Mouse (Mus musculus): ENCODE data around the gene Snx25. TPM values are rescaled to one million over a fixed set of nuclear protein-coding genes. Genes with fewer than 3 reads are reported as not detected.

Snx25 gene
- polyA plus RNA-seq, 1 experiment from 2014 or later = 4.8 TPM

GRCm38 (mm10) chr8:46010306-46010705 lies 141.7 kb downstream of the Snx25 start:
- peak overlapping the region; percentile 27 for H3K9ac ChIP-seq (ENCODE audit: low read length)
- H3K4me2 ChIP-seq (ENCODE audit: low read depth, low read length) = peak overlapping the region; percentile 55
- peak overlapping the region; percentile 29 for H3K4me3 ChIP-seq (ENCODE audit: low read length)
- no peaks in the 10 kb centered on the region for H3K36me3 ChIP-seq (ENCODE audit: control insufficient read depth, insufficient read depth)
- ATAC-seq (replicated peaks; ENCODE audit: extremely low read depth, insufficient read depth, low FRiP score) = no peak
- H3K27me3 ChIP-seq (ENCODE audit: control insufficient read depth, insufficient read depth, low read length) = no peaks in the 10 kb centered on the region
- whole genome bisulfite sequencing = 52% methylated on average over 2 of the region's 2 CpGs
- peaks cover 10% of the 10 kb centered on the region for H3K4me1 ChIP-seq (ENCODE audit: control insufficient read depth, insufficient read depth, low read length)
- H3K27ac ChIP-seq (ENCODE audit: low read length) = peak overlapping the region; percentile 74
- no peaks in the 10 kb centered on the region for H3K9me3 ChIP-seq (replicated peaks; ENCODE audit: control insufficient read depth, low read length)

- Histone ChIP-seq H3K4me1 (ENCODE audit: control insufficient read depth, insufficient read depth, low read length) (peaks cover 13% of the 10 kb centered on the region), H3K4me2 (ENCODE audit: low read depth, low read length) (no peak overlapping the region), H3K9me3 (replicated peaks; ENCODE audit: control insufficient read depth, low read length) (no peaks in the 10 kb centered on the region), H3K36me3 (ENCODE audit: control insufficient read depth, insufficient read depth) (no peaks in the 10 kb centered on the region), H3K4me3 (ENCODE audit: low read length) (no peak overlapping the region), H3K27me3 (ENCODE audit: control insufficient read depth, insufficient read depth, low read length) (no peaks in the 10 kb centered on the region), H3K27ac (ENCODE audit: low read length) (no peak overlapping the region), H3K9ac (ENCODE audit: low read length) (no peak overlapping the region)
- ATAC-seq (replicated peaks; ENCODE audit: extremely low read depth, insufficient read depth, low FRiP score) = no peak
- 69% methylated on average over 3 of the region's 3 CpGs for whole genome bisulfite sequencing
Measured at GRCm38 (mm10) chr8:46007050-46007672, 144.8 kb downstream of the Snx25 start.

- Histone ChIP-seq H3K9me3 (replicated peaks; ENCODE audit: control insufficient read depth, low read length) (no peaks in the 10 kb centered on the region), H3K36me3 (ENCODE audit: control insufficient read depth, insufficient read depth) (no peaks in the 10 kb centered on the region), H3K4me3 (ENCODE audit: low read length) (peak within 1 kb of the TSS; percentile 7; the same call in 1 of the 2 replicates), H3K4me2 (ENCODE audit: low read depth, low read length) (peak within 1 kb of the TSS; percentile 49), H3K4me1 (ENCODE audit: control insufficient read depth, insufficient read depth, low read length) (peaks cover 7% of the 10 kb centered on the region; the same call in 1 of the 2 replicates), H3K9ac (ENCODE audit: low read length) (peak within 1 kb of the TSS; percentile 30; the same call in 1 of the 2 replicates), H3K27me3 (ENCODE audit: control insufficient read depth, insufficient read depth, low read length) (no peaks in the 10 kb centered on the region), H3K27ac (ENCODE audit: low read length) (peak within 1 kb of the TSS; percentile 81)
- ATAC-seq (replicated peaks; ENCODE audit: extremely low read depth, insufficient read depth, low FRiP score) = no peak
- WGBS = 25% methylated on average over 4 of the region's 4 CpGs
Measured at GRCm38 (mm10) chr8:46005596-46005995, 146.4 kb downstream of the Snx25 start, which contains the start of gene Ankrd37. Ankrd37 (minus strand) TSS chr8:46005707.

DNA sequence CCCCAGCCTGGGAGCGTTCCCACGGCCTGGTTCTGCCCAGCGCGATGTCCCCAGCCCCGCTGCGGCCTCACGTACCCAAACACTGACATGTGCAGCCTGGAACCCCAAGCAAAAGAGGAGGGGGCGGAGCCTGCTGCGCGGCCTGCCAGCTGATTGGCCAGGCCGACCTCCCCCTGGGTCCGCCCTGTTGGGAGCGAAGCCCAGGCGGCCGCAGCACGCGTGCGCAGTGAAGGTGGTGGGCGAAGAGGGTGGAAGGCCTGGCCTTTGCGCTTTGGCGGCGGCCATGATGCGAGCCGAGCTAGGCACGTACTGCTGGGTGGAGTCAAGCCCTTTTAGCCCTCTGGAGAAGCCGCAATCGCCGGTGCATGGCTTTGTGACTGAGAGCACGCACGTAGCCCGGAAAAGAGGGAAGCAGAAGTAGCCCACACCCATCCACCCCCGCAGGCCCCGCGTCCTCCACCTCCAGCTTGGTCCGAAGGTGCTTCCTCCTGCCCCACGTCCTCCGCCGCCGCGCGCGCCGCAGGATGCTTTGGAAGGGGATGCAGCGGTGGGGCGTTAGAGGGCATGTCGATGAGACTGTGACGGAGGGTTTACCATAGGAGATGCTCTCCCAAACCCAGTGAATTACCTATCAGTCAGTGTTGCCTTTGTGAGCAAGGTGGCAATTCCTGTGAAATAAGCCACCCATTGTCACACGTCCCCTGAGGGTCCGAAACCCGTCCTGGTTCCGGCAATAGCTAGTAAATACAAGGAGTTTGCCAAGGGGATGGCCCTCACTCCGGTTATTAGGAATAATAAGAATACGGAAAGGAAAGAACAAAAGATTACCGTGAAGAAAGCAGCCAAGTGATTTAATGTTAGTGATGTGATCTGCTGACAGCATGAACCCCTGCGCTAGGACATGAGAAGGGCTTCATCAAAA lies 151.9 kb downstream of the Snx25 start:
- H3K27me3 ChIP-seq (ENCODE audit: control insufficient read depth, insufficient read depth, low read length) = no peaks in the 10 kb centered on the region
- H3K4me1 ChIP-seq (ENCODE audit: control insufficient read depth, insufficient read depth, low read length) = no peaks in the 10 kb centered on the region
- peak overlapping the region; percentile 85 for H3K9ac ChIP-seq (ENCODE audit: low read length)
- H3K36me3 ChIP-seq (ENCODE audit: control insufficient read depth, insufficient read depth) = peaks cover 16% of the 10 kb centered on the region
- peak overlapping the region; percentile 98 for H3K27ac ChIP-seq (ENCODE audit: low read length)
- no peaks in the 10 kb centered on the region for H3K9me3 ChIP-seq (replicated peaks; ENCODE audit: control insufficient read depth, low read length)
- WGBS = 6% methylated on average over 54 of the region's 55 CpGs
- H3K4me3 ChIP-seq (ENCODE audit: low read length) = peak overlapping the region; percentile 61
- peak; percentile 99 for ATAC-seq (replicated peaks; ENCODE audit: extremely low read depth, insufficient read depth, low FRiP score)
- peak overlapping the region; percentile 94 for H3K4me2 ChIP-seq (ENCODE audit: low read depth, low read length)

GRCm38 (mm10) chr8:45999138-45999783 lies 152.7 kb downstream of the Snx25 start, which contains the start of gene Lrp2bp:
Lrp2bp (plus strand) TSS chr8:45999303.
- peaks cover 16% of the 10 kb centered on the region for H3K36me3 ChIP-seq (ENCODE audit: control insufficient read depth, insufficient read depth)
- peak within 1 kb of the TSS; percentile 85 for H3K9ac ChIP-seq (ENCODE audit: low read length)
- H3K27me3 ChIP-seq (ENCODE audit: control insufficient read depth, insufficient read depth, low read length) = no peaks in the 10 kb centered on the region
- peak within 1 kb of the TSS; percentile 94 for H3K4me2 ChIP-seq (ENCODE audit: low read depth, low read length)
- WGBS = 2% methylated on average over 22 of the region's 22 CpGs
- peak within 1 kb of the TSS; percentile 98 for H3K27ac ChIP-seq (ENCODE audit: low read length)
- no peak for ATAC-seq (replicated peaks; ENCODE audit: extremely low read depth, insufficient read depth, low FRiP score)
- H3K4me1 ChIP-seq (ENCODE audit: control insufficient read depth, insufficient read depth, low read length) = no peaks in the 10 kb centered on the region
- peak within 1 kb of the TSS; percentile 61 for H3K4me3 ChIP-seq (ENCODE audit: low read length)
- H3K9me3 ChIP-seq (replicated peaks; ENCODE audit: control insufficient read depth, low read length) = no peaks in the 10 kb centered on the region

- peak overlapping the region; percentile 20; the same call in 1 of the 2 replicates for H3K4me3 ChIP-seq (ENCODE audit: low read length)
- 72% methylated on average over 2 of the region's 2 CpGs for WGBS
- no peaks in the 10 kb centered on the region for H3K27me3 ChIP-seq (ENCODE audit: control insufficient read depth, insufficient read depth, low read length)
- H3K4me1 ChIP-seq (ENCODE audit: control insufficient read depth, insufficient read depth, low read length) = no peaks in the 10 kb centered on the region
- no peak overlapping the region for H3K27ac ChIP-seq (ENCODE audit: low read length)
- no peak for ATAC-seq (replicated peaks; ENCODE audit: extremely low read depth, insufficient read depth, low FRiP score)
- H3K4me2 ChIP-seq (ENCODE audit: low read depth, low read length) = peak overlapping the region; percentile 14; the same call in 1 of the 2 replicates
- H3K36me3 ChIP-seq (ENCODE audit: control insufficient read depth, insufficient read depth) = peaks cover 21% of the 10 kb centered on the region
- no peaks in the 10 kb centered on the region for H3K9me3 ChIP-seq (replicated peaks; ENCODE audit: control insufficient read depth, low read length)
- H3K9ac ChIP-seq (ENCODE audit: low read length) = 0 out of 2 replicates have a peak overlapping the region, but pooled peaks have one; percentile 38
Measured at GRCm38 (mm10) chr8:45998228-45998627, 153.7 kb downstream of the Snx25 start.

GRCm38 (mm10) chr8:45995576-45995975 lies 156.4 kb downstream of the Snx25 start:
- H3K9ac ChIP-seq (ENCODE audit: low read length) = no peak overlapping the region
- H3K4me1 ChIP-seq (ENCODE audit: control insufficient read depth, insufficient read depth, low read length) = no peaks in the 10 kb centered on the region
- no peak overlapping the region for H3K4me2 ChIP-seq (ENCODE audit: low read depth, low read length)
- no peaks in the 10 kb centered on the region for H3K9me3 ChIP-seq (replicated peaks; ENCODE audit: control insufficient read depth, low read length)
- no peak for ATAC-seq (replicated peaks; ENCODE audit: extremely low read depth, insufficient read depth, low FRiP score)
- H3K27me3 ChIP-seq (ENCODE audit: control insufficient read depth, insufficient read depth, low read length) = no peaks in the 10 kb centered on the region
- 80% methylated on average over 3 of the region's 3 CpGs for WGBS
- no peak overlapping the region for H3K4me3 ChIP-seq (ENCODE audit: low read length)
- H3K27ac ChIP-seq (ENCODE audit: low read length) = no peak overlapping the region
- peaks cover 25% of the 10 kb centered on the region for H3K36me3 ChIP-seq (ENCODE audit: control insufficient read depth, insufficient read depth)

- Histone ChIP-seq H3K4me3 (ENCODE audit: low read length) (no peak overlapping the region), H3K9ac (ENCODE audit: low read length) (no peak overlapping the region), H3K4me2 (ENCODE audit: low read depth, low read length) (no peak overlapping the region), H3K36me3 (ENCODE audit: control insufficient read depth, insufficient read depth) (peaks cover 25% of the 10 kb centered on the region), H3K9me3 (replicated peaks; ENCODE audit: control insufficient read depth, low read length) (no peaks in the 10 kb centered on the region), H3K4me1 (ENCODE audit: control insufficient read depth, insufficient read depth, low read length) (no peaks in the 10 kb centered on the region), H3K27ac (ENCODE audit: low read length) (no peak overlapping the region), H3K27me3 (ENCODE audit: control insufficient read depth, insufficient read depth, low read length) (no peaks in the 10 kb centered on the region)
- 98% methylated on average over 2 of the region's 2 CpGs for WGBS
- no peak for ATAC-seq (replicated peaks; ENCODE audit: extremely low read depth, insufficient read depth, low FRiP score)
Measured at GRCm38 (mm10) chr8:45994111-45994510, 157.8 kb downstream of the Snx25 start.
